Mouse (Mus musculus): ENCODE measurements around the gene Catsper4.

DNA sequence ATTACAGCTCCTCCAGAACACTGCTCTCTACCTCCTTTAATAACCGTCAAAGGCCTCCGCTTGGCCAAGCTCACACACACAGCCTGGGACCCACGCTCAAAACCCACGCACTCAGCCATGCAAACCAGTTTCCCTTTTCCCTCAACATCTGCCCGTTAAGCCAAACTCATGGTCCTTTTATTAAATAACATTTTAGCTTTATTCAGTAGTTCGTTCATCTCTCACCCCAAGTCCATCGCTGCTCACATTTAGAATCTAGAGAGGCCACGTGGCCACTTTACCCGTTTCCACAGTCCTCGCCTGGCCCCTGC is 23.7 kb upstream of the Catsper4 start:
- TF ChIP-seq CTCF (IDR thresholded peaks at IDR 0.05; ENCODE audit: borderline replicate concordance, insufficient read depth, low read depth, low read length) (no peak), POLR2A (IDR thresholded peaks at IDR 0.05; ENCODE audit: borderline replicate concordance, insufficient read depth, low read length) (no peak)
